Mouse (Mus musculus): ENCODE results near the gene Cask.

DNA sequence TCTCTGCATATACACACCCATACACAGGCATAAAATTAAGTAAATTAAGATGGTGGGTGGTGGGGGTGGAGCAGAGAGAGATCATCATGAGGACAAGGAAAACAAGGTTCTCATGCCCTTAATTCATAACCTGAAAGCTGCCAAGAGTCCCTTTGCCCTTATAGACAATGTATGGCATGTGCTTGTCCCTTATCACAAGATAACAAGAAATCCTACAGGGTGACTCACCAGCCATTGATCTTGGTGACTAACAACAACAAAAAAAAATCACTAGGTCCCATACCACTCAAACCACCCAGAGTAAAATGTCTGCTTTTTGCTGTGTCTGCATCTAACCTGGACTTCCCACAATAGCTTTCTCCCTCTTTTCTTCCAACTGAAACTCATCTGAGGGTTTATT is 366.7 kb downstream of the Cask start:
- TF ChIP-seq POLR2A (IDR thresholded peaks at IDR 0.05; ENCODE audit: control insufficient read depth, extremely low read depth, insufficient read depth, low read length, poor library complexity) (no peak), CTCF (IDR thresholded peaks at IDR 0.05; ENCODE audit: borderline replicate concordance, control insufficient read depth, extremely low read depth, insufficient read depth, low read length, poor library complexity) (no peak)
